Mouse (Mus musculus) kidney, adult 2 months (tissue): ENCODE results near the gene Fn1.

Experiments
- CTCF ChIP-seq: fragments of 200-500 bp; conservative IDR thresholded peaks from 2 replicates; pipeline ENCODE4 v1.5.1; 2011; ENCODE audit warnings: low read depth, mild to moderate bottlenecking, control low read depth, low read length, moderate library complexity, mixed read lengths; ENCODE audit not compliant: insufficient read depth, insufficient read length
- POLR2A ChIP-seq: fragments of 200-500 bp; IDR thresholded peaks from one replicate; pipeline ENCODE4 v1.6.1; 2011; ENCODE audit warnings: low read depth, low read length, control low read depth

DNA sequence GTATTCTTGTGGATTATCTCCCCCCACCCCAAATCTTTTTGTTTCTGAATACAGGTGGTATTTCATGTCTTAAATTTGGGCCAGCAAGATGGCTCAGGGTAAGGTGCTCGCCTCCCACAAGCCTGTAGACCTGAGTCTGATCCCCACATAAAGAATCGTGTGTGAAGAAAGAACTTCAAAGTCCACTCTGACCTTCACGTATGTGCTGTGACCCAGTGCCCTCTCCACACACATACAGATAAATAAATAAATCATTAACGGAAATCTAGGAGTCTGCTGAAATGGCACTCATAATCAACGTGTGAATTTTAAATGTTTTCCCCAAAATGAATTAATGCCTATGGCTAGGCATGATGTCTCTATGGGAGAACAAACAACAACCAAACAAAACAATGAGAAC, 16.9 kb downstream of the Fn1 start:
- no peak for TF ChIP-seq CTCF
- no peak for TF ChIP-seq POLR2A
